26 mouse cellular contexts compared by ENCODE assay signal in the genomic region with DNA sequence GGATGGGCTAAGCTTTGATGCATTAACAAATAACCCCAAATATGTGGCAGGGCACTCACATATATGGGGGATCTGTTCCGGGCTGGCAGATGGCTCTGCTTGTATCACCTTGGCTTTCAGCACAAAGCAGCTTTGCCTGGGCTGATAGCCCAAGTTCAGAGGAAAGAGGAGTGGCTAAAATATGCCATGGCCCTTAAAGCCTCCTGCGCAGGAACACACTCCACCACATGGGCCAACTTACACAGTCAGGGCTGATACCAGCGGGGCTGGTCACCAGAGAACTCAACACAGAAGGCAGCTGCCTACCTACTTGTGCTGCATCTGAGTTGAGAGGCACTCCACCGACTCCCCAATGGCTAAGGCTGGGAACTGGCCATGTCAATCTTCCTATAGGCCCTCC.
A peak's percentile ranks its signal among the peaks of the same experiment; 100 is the strongest.
DNase-seq lines count a peak whose midpoint lies in the region; ATAC-seq and TF ChIP-seq lines count a peak whose summit lies in the region.
"Had no signal": no experiment of that assay in that cellular context is flagged by ENCODE, and none has a peak within 500 bp of the region (broad histone marks: within the 10 kb centered on the region; RNA-seq: fewer than 3 reads in every experiment).

No protein-coding gene starts in this region.

- TF ChIP-seq EP300 in lung, postnatal 0 days (IDR thresholded peaks at IDR 0.05) = no peak

- H3K9me3 ChIP-seq in hindbrain, postnatal 0 days (ENCODE audit: low read length) = no peaks in the 10 kb centered on the region
- no peaks in the 10 kb centered on the region for H3K9me3 ChIP-seq in hindbrain, embryonic 12.5 days (replicated peaks)
- no peaks in the 10 kb centered on the region for H3K9me3 ChIP-seq in lung, postnatal 0 days (ENCODE audit: low read length)
- H3K9me3 ChIP-seq: embryonic facial prominence, embryonic 15.5 days; hindbrain, embryonic 13.5 days; limb, embryonic 15.5 days; neural tube, embryonic 15.5 days had no signal

- no peaks in the 10 kb centered on the region for H3K27me3 ChIP-seq in cerebellum, adult 2 months (ENCODE audit: control insufficient read depth, insufficient read depth, low read length)
- no peaks in the 10 kb centered on the region for H3K27me3 ChIP-seq in hindbrain, postnatal 0 days (ENCODE audit: insufficient read depth, low read length)
- H3K27me3 ChIP-seq in hindbrain, embryonic 12.5 days = no peaks in the 10 kb centered on the region
- H3K27me3 ChIP-seq in lung, postnatal 0 days (replicated peaks; ENCODE audit: insufficient read depth, low read length) = no peaks in the 10 kb centered on the region
- H3K27me3 ChIP-seq: embryonic facial prominence, embryonic 15.5 days; hindbrain, embryonic 13.5 days; limb, embryonic 15.5 days; neural tube, embryonic 15.5 days had no signal

- H3K4me2 ChIP-seq in hindbrain, postnatal 0 days (ENCODE audit: low read depth, low read length) = no peak overlapping the region
- no peak overlapping the region for H3K4me2 ChIP-seq in hindbrain, embryonic 12.5 days (replicated peaks)
- H3K4me2 ChIP-seq in lung, postnatal 0 days (replicated peaks; ENCODE audit: low read depth, low read length) = no peak overlapping the region
- H3K4me2 ChIP-seq: embryonic facial prominence, embryonic 15.5 days; heart, embryonic 13.5 days; hindbrain, embryonic 13.5 days; limb, embryonic 15.5 days; midbrain, embryonic 11.5 days; neural tube, embryonic 15.5 days had no signal

- WGBS in cerebellum, adult 2 months = 16% methylated on average over 4 of the region's 4 CpGs
- WGBS in hindbrain, postnatal 0 days = 66% methylated on average over 4 of the region's 4 CpGs
- WGBS in hindbrain, embryonic 12.5 days = 85% methylated on average over 4 of the region's 4 CpGs
- 57% methylated on average over 4 of the region's 4 CpGs for WGBS in lung, postnatal 0 days

- peaks cover 53% of the 10 kb centered on the region for H3K4me1 ChIP-seq in cerebellum, adult 2 months (ENCODE audit: control insufficient read depth, insufficient read depth, low read length)
- H3K4me1 ChIP-seq in hindbrain, postnatal 0 days (ENCODE audit: insufficient read depth, low read length) = peaks cover 11% of the 10 kb centered on the region; the same call in 1 of the 2 replicates
- H3K4me1 ChIP-seq in hindbrain, embryonic 12.5 days = peaks cover 12% of the 10 kb centered on the region
- peaks cover 10% of the 10 kb centered on the region for H3K4me1 ChIP-seq in lung, postnatal 0 days (ENCODE audit: insufficient read depth, low read depth, low read length)
- H3K4me1 ChIP-seq: heart, embryonic 13.5 days had no signal

- no peak overlapping the region for H3K4me3 ChIP-seq in cerebellum, adult 2 months (replicated peaks; ENCODE audit: insufficient read depth, low read depth, low read length)
- no peak overlapping the region for H3K4me3 ChIP-seq in hindbrain, postnatal 0 days (ENCODE audit: low read length)
- no peak overlapping the region for H3K4me3 ChIP-seq in hindbrain, embryonic 12.5 days
- H3K4me3 ChIP-seq in lung, postnatal 0 days (ENCODE audit: low read depth, low read length) = no peak overlapping the region
- H3K4me3 ChIP-seq: embryonic facial prominence, embryonic 15.5 days; heart, embryonic 13.5 days; hindbrain, embryonic 13.5 days; limb, embryonic 15.5 days; neural tube, embryonic 15.5 days had no signal

- peak; percentile 47 to 69 for DNase-seq in cerebellum, adult 2 months
- no peak for DNase-seq in cerebellum, adult 8-10 months
- no peak for DNase-seq in hindbrain, postnatal 0 days (ENCODE audit: low spot score)
- DNase-seq in lung, postnatal 0 days (ENCODE audit: low spot score) = peak; percentile 69
- no peak for DNase-seq in right cerebral cortex, postnatal 25 days
- DNase-seq in adrenal gland, adult 8-10 months = no peak
- DNase-seq: adrenal gland, postnatal 25 days; gastrocnemius, postnatal 10 days; heart, adult 11 months; heart, postnatal 14 days; kidney, adult 18-20 months; left cerebral cortex, postnatal 4 days; thymus, adult 2 months had no signal

- no peaks in the 10 kb centered on the region for H3K36me3 ChIP-seq in hindbrain, postnatal 0 days (ENCODE audit: insufficient read depth, low read length)
- no peaks in the 10 kb centered on the region for H3K36me3 ChIP-seq in hindbrain, embryonic 12.5 days
- no peaks in the 10 kb centered on the region for H3K36me3 ChIP-seq in lung, postnatal 0 days (ENCODE audit: insufficient read depth, low read length)
- H3K36me3 ChIP-seq: embryonic facial prominence, embryonic 15.5 days; limb, embryonic 15.5 days had no signal

- no peak for TF ChIP-seq CTCF in cerebellum, adult 2 months (IDR thresholded peaks at IDR 0.05; ENCODE audit: borderline replicate concordance, insufficient read depth, low read depth, low read length)
- no peak for TF ChIP-seq CTCF in hindbrain, postnatal 0 days (IDR thresholded peaks at IDR 0.05; ENCODE audit: low read depth)
- TF ChIP-seq CTCF in lung, postnatal 0 days (IDR thresholded peaks at IDR 0.05) = peak; percentile 22; the same call in 1 of the 2 replicates

- TF ChIP-seq POLR2A in cerebellum, adult 2 months (IDR thresholded peaks at IDR 0.05; ENCODE audit: borderline replicate concordance, insufficient read depth, low read length) = peak; percentile 26; the same call in 1 of the 2 replicates

- ATAC-seq in hindbrain, postnatal 0 days = no peak; the same call in 1 of the 2 replicates
- ATAC-seq in hindbrain, embryonic 12.5 days (ENCODE audit: low FRiP score) = no peak
- peak; percentile 88 for ATAC-seq in lung, postnatal 0 days
- peak; percentile 81 for ATAC-seq in megakaryocyte-erythroid progenitor cell, adult 5-6 weeks (replicated peaks; ENCODE audit: low FRiP score, low TSS enrichment, poor library complexity, severe bottlenecking)
- ATAC-seq: forebrain, embryonic 14.5 days; inflammation-experienced regulatory T-cells, adult 6 months had no signal

- H3K27ac ChIP-seq in cerebellum, adult 2 months (ENCODE audit: insufficient read depth, low read length) = peak overlapping the region; percentile 4; the same call in 1 of the 2 replicates
- H3K27ac ChIP-seq in hindbrain, postnatal 0 days = 0 out of 2 replicates have a peak overlapping the region, but pooled peaks have one; percentile 29
- no peak overlapping the region for H3K27ac ChIP-seq in hindbrain, embryonic 12.5 days
- peak overlapping the region; percentile 32; the same call in 1 of the 2 replicates for H3K27ac ChIP-seq in lung, postnatal 0 days (ENCODE audit: low read length)
- H3K27ac ChIP-seq: embryonic facial prominence, embryonic 15.5 days; heart, embryonic 13.5 days; hindbrain, embryonic 13.5 days; limb, embryonic 15.5 days; liver, embryonic 14.5 days; macrophage; neural tube, embryonic 15.5 days; stomach, postnatal 0 days had no signal

- H3K9ac ChIP-seq in hindbrain, postnatal 0 days (replicated peaks; ENCODE audit: low read length) = no peak overlapping the region
- no peak overlapping the region for H3K9ac ChIP-seq in hindbrain, embryonic 12.5 days
- H3K9ac ChIP-seq in lung, postnatal 0 days (replicated peaks; ENCODE audit: low read depth) = no peak overlapping the region
- H3K9ac ChIP-seq: embryonic facial prominence, embryonic 15.5 days; heart, embryonic 13.5 days; hindbrain, embryonic 13.5 days; limb, embryonic 15.5 days; liver, embryonic 14.5 days; neural tube, embryonic 15.5 days had no signal

Comparison
In these comparisons a context has a peak if more than half of its experiments do, and no peak if none do; other contexts are left out.
1. DNase-seq: peak in cerebellum, adult 2 months (2 of 2) and lung, postnatal 0 days (single experiment); none in cerebellum, adult 8-10 months (single experiment), hindbrain, postnatal 0 days (single experiment), right cerebral cortex, postnatal 25 days (single experiment) and adrenal gland, adult 8-10 months (single experiment).
2. ATAC-seq: peak in lung, postnatal 0 days (single experiment) and megakaryocyte-erythroid progenitor cell, adult 5-6 weeks (single experiment); none in hindbrain, postnatal 0 days (single experiment) and hindbrain, embryonic 12.5 days (single experiment).